Mouse (Mus musculus) spleen, adult 2 months (tissue): ENCODE measurements around the gene 1700022I11Rik.

ENCODE experiments used
- CTCF ChIP-seq: fragments of 200-500 bp; IDR thresholded peaks from 2 replicates; pipeline ENCODE4 v1.5.1; 2011; ENCODE audit warnings: mild to moderate bottlenecking, inconsistent platforms; ENCODE audit not compliant: insufficient read depth, insufficient read length, insufficient replicate concordance; ENCODE audit errors: extremely low read depth
- POLR2A ChIP-seq: fragments of 200-500 bp; IDR thresholded peaks from 2 replicates; pipeline ENCODE4 v1.6.1; 2011; ENCODE audit warnings: low read depth, low read length, inconsistent platforms

DNA sequence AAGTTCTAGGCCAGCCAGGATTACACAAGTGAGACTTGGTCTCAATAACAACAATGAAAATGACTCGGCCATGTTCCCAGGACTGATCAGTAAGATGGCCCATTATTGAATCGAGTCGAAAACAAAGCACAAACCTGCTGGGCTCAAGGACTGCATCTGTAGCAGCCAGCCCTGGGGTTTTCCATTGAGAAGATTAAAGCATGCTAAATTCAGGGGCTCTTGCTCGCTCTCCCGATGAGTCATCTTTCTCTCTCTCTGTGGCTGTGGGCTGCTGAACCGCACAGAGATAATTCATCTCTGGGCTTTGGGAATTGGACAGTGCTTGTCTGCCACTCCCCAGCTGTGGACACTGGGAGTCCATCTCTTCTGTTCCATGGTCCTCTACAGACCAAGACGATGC is 28.0 kb upstream of the 1700022I11Rik start:
- TF ChIP-seq CTCF (no peak), POLR2A (no peak)
